Mouse (Mus musculus) heart, postnatal 4 days (tissue): ENCODE data around the gene Mmp25. TPM values are rescaled to one million over a fixed set of nuclear protein-coding genes. Genes with fewer than 3 reads are reported as not detected.

Experiments
- DNase-seq: peaks from one replicate; pipeline ENCODE4 v3.0.0; 2021
- total RNA-seq, 2 experiments: library from RNA; stranded (reverse); gene quantifications; 2 replicates each; pipeline ENCODE4 v1.2.3; 2021

The Mmp25 gene
- total RNA-seq, 2 experiments from 2014 or later: 0.48 to 0.50 TPM

- DNase-seq: peak; percentile 42
Observed at GRCm38 (mm10) chr17:23661526-23661925, 16.4 kb upstream of the Mmp25 start.

GRCm38 (mm10) chr17:23660876-23661200 is 15.8 kb upstream of the Mmp25 start:
- DNase-seq: no peak

GRCm38 (mm10) chr17:23660117-23660875 is 15.2 kb upstream of the Mmp25 start, which contains the start of gene Bicdl2:
Gene Bicdl2 (plus strand): TSS chr17:23660506.
- DNase-seq: peak; percentile 49

- no peak for DNase-seq
Observed at GRCm38 (mm10) chr17:23658450-23658849, 13.4 kb upstream of the Mmp25 start.

- no peak for DNase-seq
Observed at GRCm38 (mm10) chr17:23654410-23654809, 9.3 kb upstream of the Mmp25 start.

- no peak for DNase-seq
Observed at GRCm38 (mm10) chr17:23654001-23654400, 8.9 kb upstream of the Mmp25 start.

- no peak for DNase-seq
Observed at GRCm38 (mm10) chr17:23653324-23653723, 8.2 kb upstream of the Mmp25 start.

- no peak for DNase-seq
Observed at GRCm38 (mm10) chr17:23651363-23651762, 6.3 kb upstream of the Mmp25 start.

- DNase-seq: no peak
Observed at GRCm38 (mm10) chr17:23645894-23646293, 817 bp upstream of the Mmp25 start.

GRCm38 (mm10) chr17:23631241-23631640 is 13.8 kb downstream of the Mmp25 start:
- no peak for DNase-seq

- peak; percentile 90 for DNase-seq
Observed at GRCm38 (mm10) chr17:23630195-23631020, 14.7 kb downstream of the Mmp25 start.

- no peak for DNase-seq
Observed at GRCm38 (mm10) chr17:23627813-23628212, 17.3 kb downstream of the Mmp25 start.

- DNase-seq: no peak
Observed at GRCm38 (mm10) chr17:23620351-23620750, 24.7 kb downstream of the Mmp25 start.

GRCm38 (mm10) chr17:23617087-23617486 is 28.0 kb downstream of the Mmp25 start:
- no peak for DNase-seq

- DNase-seq: peak; percentile 65
Observed at GRCm38 (mm10) chr17:23610361-23610800, 34.7 kb downstream of the Mmp25 start.

GRCm38 (mm10) chr17:23609612-23610011 is 35.5 kb downstream of the Mmp25 start:
- no peak for DNase-seq

- no peak for DNase-seq
Observed at GRCm38 (mm10) chr17:23605220-23605619, 39.9 kb downstream of the Mmp25 start.

GRCm38 (mm10) chr17:23604394-23604793 is 40.7 kb downstream of the Mmp25 start:
- DNase-seq: no peak

- no peak for DNase-seq
Observed at GRCm38 (mm10) chr17:23603542-23603941, 41.5 kb downstream of the Mmp25 start.

GRCm38 (mm10) chr17:23603077-23603476 is 42.0 kb downstream of the Mmp25 start:
- no peak for DNase-seq

GRCm38 (mm10) chr17:23601836-23602585 is 43.1 kb downstream of the Mmp25 start:
- DNase-seq: no peak

- no peak for DNase-seq
Observed at GRCm38 (mm10) chr17:23600641-23601622, 44.1 kb downstream of the Mmp25 start, which contains the start of gene Zscan10. Gene Zscan10 (plus strand): TSS chr17:23600856.
